Mouse (Mus musculus): ENCODE data around the gene Fmnl1. TPM values are rescaled to one million over a fixed set of nuclear protein-coding genes. Genes with fewer than 3 reads are reported as not detected.

The Fmnl1 gene
- polyA plus RNA-seq, 1 experiment from 2014 or later, result 4.3 TPM

DNA sequence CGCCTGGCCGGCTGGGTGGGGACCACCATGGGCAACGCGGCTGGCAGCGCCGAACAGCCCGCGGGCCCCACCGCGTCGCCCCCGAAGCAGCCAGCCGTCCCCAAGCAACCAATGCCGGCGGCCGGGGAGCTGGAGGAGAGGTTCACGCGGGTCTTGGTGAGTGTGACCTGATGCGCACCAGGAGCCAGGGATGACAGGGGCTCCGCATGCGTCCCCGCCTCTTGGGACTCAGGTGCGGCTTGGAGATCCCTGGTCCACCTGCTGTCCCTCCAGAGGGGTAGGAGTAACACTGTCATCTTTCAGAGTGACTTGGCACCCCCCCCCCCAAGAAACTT lies 346 bp downstream of the Fmnl1 start:
- DNase-seq (no peak), ATAC-seq (ENCODE audit: low FRiP score, low TSS enrichment) (no peak)
- H3K27me3 ChIP-seq (ENCODE audit: control insufficient read depth, insufficient read depth, low read length), result peaks cover 17% of the 10 kb centered on the region
- no peak overlapping the region for H3K27ac ChIP-seq (replicated peaks; ENCODE audit: low read depth, low read length)
- under 1% methylated on average over 23 of the region's 23 CpGs for WGBS
- H3K4me1 ChIP-seq (ENCODE audit: control insufficient read depth, insufficient read depth, low read length), result peaks cover 17% of the 10 kb centered on the region
- no peaks in the 10 kb centered on the region for H3K36me3 ChIP-seq (ENCODE audit: control insufficient read depth, insufficient read depth, low read length)
- H3K9ac ChIP-seq (replicated peaks; ENCODE audit: low read length), result peak overlapping the region; percentile 75
- peak overlapping the region; percentile 67 for H3K4me3 ChIP-seq (replicated peaks; ENCODE audit: low read depth, low read length)
- H3K9me3 ChIP-seq (ENCODE audit: control insufficient read depth, low read length), result no peaks in the 10 kb centered on the region
- H3K4me2 ChIP-seq (ENCODE audit: low read length), result peak overlapping the region; percentile 78

DNA sequence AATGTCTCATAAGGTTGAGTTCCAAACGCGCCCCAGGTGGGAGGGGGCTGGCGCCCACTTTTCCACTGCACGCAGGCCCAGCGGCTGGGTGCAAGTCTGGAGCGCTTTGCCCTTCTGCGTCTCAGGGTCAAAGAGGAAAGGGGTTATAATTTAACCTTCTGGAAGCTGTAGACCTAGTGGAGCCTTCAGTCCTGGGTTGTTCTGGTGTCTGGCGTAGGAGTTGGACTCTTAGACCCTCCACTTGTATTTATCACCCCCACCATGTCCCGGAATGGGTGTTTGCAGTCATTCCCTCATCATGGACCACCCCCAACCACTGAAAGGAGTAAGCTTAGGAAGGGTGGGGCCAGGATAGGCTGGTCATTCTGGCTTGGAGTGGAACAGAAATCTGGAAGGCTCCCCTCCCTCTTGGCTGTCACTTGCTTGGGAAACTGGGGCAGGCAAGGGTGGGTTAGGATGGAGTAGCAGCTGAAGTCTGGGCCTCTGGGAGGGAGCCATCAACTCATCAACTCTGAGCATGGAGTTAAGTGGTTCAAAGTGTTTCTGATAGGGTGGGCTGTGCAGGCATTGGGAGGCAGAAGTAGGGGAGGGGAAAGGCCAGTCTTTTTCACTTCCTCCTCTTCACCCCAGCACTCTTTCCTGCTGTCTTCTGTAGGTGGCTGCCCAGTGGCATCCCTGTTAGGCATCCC lies 940 bp downstream of the Fmnl1 start:
- ATAC-seq (ENCODE audit: low FRiP score, low TSS enrichment), result no peak
- H3K9ac ChIP-seq (replicated peaks; ENCODE audit: low read length), result peak overlapping the region; percentile 75; the same call in 1 of the 2 replicates

DNA sequence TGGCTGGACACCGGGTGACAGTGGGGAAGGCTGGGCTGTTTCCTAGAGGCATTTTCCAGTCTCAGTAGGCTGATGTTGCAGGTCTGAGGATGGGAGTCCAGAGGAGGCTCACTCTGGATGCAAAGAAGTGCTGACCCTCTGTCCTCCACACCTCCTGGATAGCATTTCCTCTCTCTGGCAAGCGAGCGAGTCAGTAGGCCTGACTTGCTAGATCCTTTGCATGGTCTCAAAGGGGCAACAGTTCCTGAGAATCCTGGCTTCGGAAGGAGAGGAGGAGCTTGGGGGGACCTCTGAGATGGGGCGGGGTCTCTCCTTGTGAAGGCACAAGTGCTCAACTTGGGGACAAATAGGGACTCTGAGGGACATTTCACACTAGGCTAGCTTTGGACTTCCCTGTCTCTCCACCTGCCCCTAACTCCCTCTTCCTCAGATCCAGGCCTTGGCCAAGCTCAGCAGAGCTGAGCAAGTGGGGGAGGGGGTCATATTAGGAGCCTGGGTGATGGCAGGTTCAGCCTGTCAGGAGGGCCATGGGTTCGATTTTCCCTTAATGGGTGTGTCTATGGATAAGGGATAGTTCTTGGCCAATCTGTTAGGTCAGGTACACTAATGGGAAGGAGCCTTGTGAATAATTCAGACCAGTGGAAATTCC lies 1.6 kb downstream of the Fmnl1 start:
- Histone ChIP-seq H3K27me3 (ENCODE audit: control insufficient read depth, insufficient read depth, low read length) (peaks cover 17% of the 10 kb centered on the region), H3K36me3 (ENCODE audit: control insufficient read depth, insufficient read depth, low read length) (no peaks in the 10 kb centered on the region), H3K9me3 (ENCODE audit: control insufficient read depth, low read length) (no peaks in the 10 kb centered on the region), H3K4me3 (replicated peaks; ENCODE audit: low read depth, low read length) (0 out of 2 replicates have a peak overlapping the region, but pooled peaks have one; percentile 67), H3K27ac (replicated peaks; ENCODE audit: low read depth, low read length) (no peak overlapping the region), H3K9ac (replicated peaks; ENCODE audit: low read length) (no peak overlapping the region), H3K4me1 (ENCODE audit: control insufficient read depth, insufficient read depth, low read length) (peaks cover 17% of the 10 kb centered on the region), H3K4me2 (ENCODE audit: low read length) (peak overlapping the region; percentile 78)
- DNase-seq, result no peak
- WGBS, result 71% methylated on average over 6 of the region's 6 CpGs
- no peak for ATAC-seq (ENCODE audit: low FRiP score, low TSS enrichment)

More for the DNA sequence above, 940 bp downstream of the Fmnl1 start:
- Histone ChIP-seq H3K36me3 (ENCODE audit: control insufficient read depth, insufficient read depth, low read length) (no peaks in the 10 kb centered on the region), H3K27me3 (ENCODE audit: control insufficient read depth, insufficient read depth, low read length) (peaks cover 17% of the 10 kb centered on the region), H3K4me1 (ENCODE audit: control insufficient read depth, insufficient read depth, low read length) (peaks cover 17% of the 10 kb centered on the region), H3K4me2 (ENCODE audit: low read length) (peak overlapping the region; percentile 78), H3K4me3 (replicated peaks; ENCODE audit: low read depth, low read length) (peak overlapping the region; percentile 67), H3K9me3 (ENCODE audit: control insufficient read depth, low read length) (no peaks in the 10 kb centered on the region), H3K27ac (replicated peaks; ENCODE audit: low read depth, low read length) (no peak overlapping the region)
- WGBS, result 50% methylated on average over 9 of the region's 9 CpGs
- DNase-seq, result peak; percentile 29

DNA sequence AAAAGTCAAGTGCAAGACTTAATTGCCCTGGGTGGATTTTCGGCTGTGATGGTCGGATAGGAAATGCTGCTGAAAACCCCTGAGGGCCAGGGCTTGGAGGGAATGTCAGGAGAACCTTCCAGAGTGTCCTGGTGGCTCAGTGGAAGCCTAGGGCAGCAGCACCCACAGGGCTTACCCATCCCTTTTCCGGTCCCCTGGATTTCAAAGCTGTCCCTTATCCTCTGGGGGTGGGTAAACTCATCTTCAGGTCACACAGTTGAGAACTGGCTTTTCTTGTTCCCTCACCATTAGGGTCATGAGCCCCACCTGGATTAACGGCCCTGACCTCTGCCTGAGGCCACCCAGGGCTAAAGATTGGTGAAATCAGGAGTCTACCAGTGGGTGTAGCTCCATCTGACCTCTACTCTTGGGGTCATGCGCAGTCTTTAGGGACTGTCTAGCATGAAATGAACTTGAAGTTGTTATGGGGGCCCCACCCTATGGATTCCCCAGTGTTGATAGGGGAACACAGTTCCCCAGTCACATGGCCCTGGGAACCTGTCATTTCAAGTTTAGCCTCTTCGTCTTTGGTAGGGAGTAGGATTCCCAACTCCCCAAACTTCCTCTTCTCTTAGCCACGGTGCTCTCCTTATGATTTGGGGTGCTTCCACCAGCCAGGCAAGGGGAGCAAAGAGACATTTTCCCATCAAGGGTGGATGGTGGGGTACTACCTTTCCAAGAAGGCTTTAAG lies 2.3 kb downstream of the Fmnl1 start:
- H3K9ac ChIP-seq (replicated peaks; ENCODE audit: low read length), result no peak overlapping the region
- H3K27me3 ChIP-seq (ENCODE audit: control insufficient read depth, insufficient read depth, low read length), result peaks cover 17% of the 10 kb centered on the region
- H3K36me3 ChIP-seq (ENCODE audit: control insufficient read depth, insufficient read depth, low read length), result no peaks in the 10 kb centered on the region
- H3K4me3 ChIP-seq (replicated peaks; ENCODE audit: low read depth, low read length), result no peak overlapping the region
- ATAC-seq (ENCODE audit: low FRiP score, low TSS enrichment) (no peak), DNase-seq (no peak)
- WGBS, result 83% methylated on average over 7 of the region's 7 CpGs
- no peak overlapping the region for H3K27ac ChIP-seq (replicated peaks; ENCODE audit: low read depth, low read length)
- no peaks in the 10 kb centered on the region for H3K9me3 ChIP-seq (ENCODE audit: control insufficient read depth, low read length)
- H3K4me2 ChIP-seq (ENCODE audit: low read length), result no peak overlapping the region
- H3K4me1 ChIP-seq (ENCODE audit: control insufficient read depth, insufficient read depth, low read length), result peaks cover 17% of the 10 kb centered on the region

DNA sequence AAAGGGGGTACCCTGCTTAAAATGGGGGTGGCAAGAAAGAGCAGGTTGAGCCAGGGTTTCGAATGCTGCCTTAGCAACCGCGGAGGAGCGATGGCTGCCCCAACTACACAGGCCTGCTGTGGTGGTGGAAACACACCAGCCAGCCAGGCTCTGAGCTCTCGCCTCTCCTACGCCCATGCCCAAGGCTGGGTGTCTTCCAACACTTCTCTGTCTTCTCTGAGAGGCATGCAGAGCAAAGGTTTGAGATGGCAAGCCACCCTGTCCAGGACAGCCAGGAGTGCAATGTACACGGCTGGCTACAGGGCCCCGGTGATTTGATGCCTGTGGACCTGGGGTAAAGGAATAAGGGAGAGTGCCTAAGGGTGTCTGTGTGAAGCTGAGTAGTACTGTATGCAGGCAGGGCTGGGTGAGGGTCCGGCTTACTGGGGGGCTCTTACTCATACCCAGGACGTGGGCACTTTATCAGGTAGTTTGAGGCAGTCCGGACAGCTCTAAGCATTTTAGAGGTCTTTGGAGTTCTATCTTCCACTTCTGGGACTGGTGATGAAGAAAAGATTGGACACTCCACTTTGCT lies 3.0 kb downstream of the Fmnl1 start:
- Histone ChIP-seq H3K9me3 (ENCODE audit: control insufficient read depth, low read length) (no peaks in the 10 kb centered on the region), H3K4me2 (ENCODE audit: low read length) (no peak overlapping the region), H3K27ac (replicated peaks; ENCODE audit: low read depth, low read length) (no peak overlapping the region), H3K4me1 (ENCODE audit: control insufficient read depth, insufficient read depth, low read length) (peaks cover 17% of the 10 kb centered on the region), H3K36me3 (ENCODE audit: control insufficient read depth, insufficient read depth, low read length) (no peaks in the 10 kb centered on the region), H3K4me3 (replicated peaks; ENCODE audit: low read depth, low read length) (no peak overlapping the region), H3K27me3 (ENCODE audit: control insufficient read depth, insufficient read depth, low read length) (peaks cover 17% of the 10 kb centered on the region), H3K9ac (replicated peaks; ENCODE audit: low read length) (no peak overlapping the region)
- DNase-seq, result no peak
- no peak for ATAC-seq (ENCODE audit: low FRiP score, low TSS enrichment)
- 93% methylated on average over 11 of the region's 11 CpGs for WGBS

DNA sequence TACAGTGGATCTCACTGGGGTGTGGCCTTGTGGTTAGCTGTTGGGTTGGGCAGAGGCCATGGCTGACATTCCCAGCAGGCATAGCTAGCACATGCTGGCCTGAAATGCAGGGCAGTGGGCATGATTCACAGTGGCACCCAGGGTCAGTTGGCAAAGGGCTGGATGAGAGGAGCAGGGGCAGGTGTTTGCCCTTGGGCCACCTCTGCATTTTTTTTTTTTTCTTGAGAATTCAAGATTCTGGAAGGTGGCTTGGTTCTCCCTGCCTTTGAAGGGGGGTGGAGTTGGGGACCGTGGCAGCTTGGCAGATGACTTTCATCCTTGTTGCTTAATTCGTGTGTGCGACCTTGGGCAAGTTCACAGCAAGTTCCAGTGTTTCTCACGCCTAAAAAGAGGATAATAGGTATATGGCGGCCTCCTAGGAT lies 3.5 kb downstream of the Fmnl1 start:
- Histone ChIP-seq H3K4me3 (replicated peaks; ENCODE audit: low read depth, low read length) (no peak overlapping the region), H3K27ac (replicated peaks; ENCODE audit: low read depth, low read length) (no peak overlapping the region), H3K4me1 (ENCODE audit: control insufficient read depth, insufficient read depth, low read length) (peaks cover 16% of the 10 kb centered on the region), H3K36me3 (ENCODE audit: control insufficient read depth, insufficient read depth, low read length) (no peaks in the 10 kb centered on the region), H3K27me3 (ENCODE audit: control insufficient read depth, insufficient read depth, low read length) (peaks cover 17% of the 10 kb centered on the region), H3K4me2 (ENCODE audit: low read length) (no peak overlapping the region), H3K9me3 (ENCODE audit: control insufficient read depth, low read length) (no peaks in the 10 kb centered on the region), H3K9ac (replicated peaks; ENCODE audit: low read length) (no peak overlapping the region)
- DNase-seq (no peak), ATAC-seq (ENCODE audit: low FRiP score, low TSS enrichment) (no peak)
- 78% methylated on average over 5 of the region's 5 CpGs for WGBS

DNA sequence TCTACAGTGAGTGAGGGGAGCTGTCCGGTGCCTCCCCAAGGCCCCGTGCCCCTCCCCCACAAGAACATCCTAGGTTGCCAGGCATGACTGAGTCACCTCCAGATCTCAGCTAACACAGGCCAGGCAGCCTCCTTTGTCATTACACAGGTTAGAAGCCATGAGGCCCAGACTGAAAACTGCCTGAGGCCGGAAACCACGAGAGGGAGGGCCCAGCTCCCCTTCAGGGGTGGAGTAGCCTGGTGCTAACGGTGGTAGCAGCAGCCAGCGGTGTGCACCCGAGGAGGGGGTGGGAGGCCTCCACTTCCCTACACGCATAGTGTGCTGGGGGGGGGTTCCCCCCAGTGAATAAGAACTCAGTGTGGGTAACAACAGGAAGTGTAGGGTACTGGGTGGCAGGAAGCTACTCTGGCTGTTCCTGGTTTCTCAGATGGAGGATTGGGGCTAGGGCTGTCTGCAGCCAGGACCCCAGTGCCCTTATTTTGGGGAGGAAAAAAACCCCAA lies 4.0 kb downstream of the Fmnl1 start:
- ATAC-seq (ENCODE audit: low FRiP score, low TSS enrichment), result no peak
- Histone ChIP-seq H3K9ac (replicated peaks; ENCODE audit: low read length) (no peak overlapping the region), H3K27me3 (ENCODE audit: control insufficient read depth, insufficient read depth, low read length) (peaks cover 17% of the 10 kb centered on the region), H3K36me3 (ENCODE audit: control insufficient read depth, insufficient read depth, low read length) (no peaks in the 10 kb centered on the region), H3K4me3 (replicated peaks; ENCODE audit: low read depth, low read length) (no peak overlapping the region), H3K4me2 (ENCODE audit: low read length) (no peak overlapping the region), H3K4me1 (ENCODE audit: control insufficient read depth, insufficient read depth, low read length) (peaks cover 11% of the 10 kb centered on the region), H3K27ac (replicated peaks; ENCODE audit: low read depth, low read length) (no peak overlapping the region), H3K9me3 (ENCODE audit: control insufficient read depth, low read length) (no peaks in the 10 kb centered on the region)
- 44% methylated on average over 8 of the region's 8 CpGs for WGBS
- DNase-seq, result no peak

DNA sequence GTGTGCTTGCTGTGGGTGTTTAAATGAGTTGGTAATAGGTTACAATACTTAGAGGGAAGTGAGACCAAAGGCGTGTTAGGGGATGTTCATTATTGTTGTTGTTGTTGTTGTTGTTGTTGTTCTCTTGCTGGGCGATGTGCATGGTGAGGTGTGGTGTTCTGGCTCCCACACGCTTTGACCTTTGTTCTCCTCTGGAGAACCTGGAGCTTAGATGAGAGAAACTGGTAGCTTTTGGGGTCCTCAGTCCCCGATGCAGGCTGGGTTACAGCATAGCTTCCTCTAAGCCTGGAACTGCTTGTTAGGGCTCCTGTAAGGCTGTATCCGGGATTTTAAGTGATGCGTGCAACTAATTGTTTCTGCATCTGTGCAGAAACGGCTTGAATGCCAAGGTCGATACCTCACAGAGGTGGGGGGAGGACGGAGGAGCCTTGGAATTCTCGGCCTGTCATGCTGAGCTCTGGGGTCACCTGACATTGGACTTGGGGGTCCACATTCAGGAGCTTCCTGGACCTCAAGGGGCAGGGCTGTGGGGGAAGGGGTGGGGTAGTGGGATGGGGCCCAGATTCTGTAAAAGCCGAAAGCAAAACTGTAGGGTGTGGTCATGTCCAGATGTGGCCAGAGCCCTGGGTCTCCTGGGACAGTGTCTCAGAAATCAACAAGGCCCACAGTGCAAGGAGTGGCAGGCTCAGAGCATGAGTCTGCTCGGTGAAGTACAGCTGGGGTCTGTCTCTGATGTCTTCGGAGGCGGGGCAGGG lies 5.0 kb downstream of the Fmnl1 start:
- Histone ChIP-seq H3K9me3 (ENCODE audit: control insufficient read depth, low read length) (no peaks in the 10 kb centered on the region), H3K9ac (replicated peaks; ENCODE audit: low read length) (no peak overlapping the region), H3K4me1 (ENCODE audit: control insufficient read depth, insufficient read depth, low read length) (peaks cover 5% of the 10 kb centered on the region; the same call in 1 of the 2 replicates), H3K27ac (replicated peaks; ENCODE audit: low read depth, low read length) (no peak overlapping the region), H3K36me3 (ENCODE audit: control insufficient read depth, insufficient read depth, low read length) (no peaks in the 10 kb centered on the region), H3K27me3 (ENCODE audit: control insufficient read depth, insufficient read depth, low read length) (peaks cover 12% of the 10 kb centered on the region), H3K4me3 (replicated peaks; ENCODE audit: low read depth, low read length) (no peak overlapping the region), H3K4me2 (ENCODE audit: low read length) (no peak overlapping the region)
- DNase-seq, result no peak
- 79% methylated on average over 14 of the region's 14 CpGs for WGBS
- ATAC-seq (ENCODE audit: low FRiP score, low TSS enrichment), result no peak

Measured in midbrain, embryonic 14.5 days (tissue).